In the genomic region with DNA sequence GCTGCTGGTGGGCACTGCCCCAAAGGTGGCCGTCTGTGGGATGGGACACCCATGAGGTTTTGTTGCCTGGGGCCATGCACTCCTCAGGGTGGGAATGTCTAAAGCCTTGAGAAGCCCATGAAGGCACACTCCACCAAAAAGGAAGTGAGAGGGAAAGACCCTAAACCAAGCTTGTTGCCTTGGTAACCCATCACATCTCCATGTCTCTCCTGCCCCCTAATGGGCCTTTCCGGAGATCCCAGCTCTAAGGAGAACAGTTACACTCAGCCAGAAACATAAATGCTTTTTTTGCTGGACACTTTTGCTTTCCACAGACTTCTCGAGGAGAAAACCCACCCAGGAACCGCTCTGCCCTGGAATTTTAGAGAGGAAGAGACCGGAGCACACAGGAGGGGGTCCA, we compare ENCODE assay signal across 10 mouse cellular contexts. TPM values are rescaled to one million over a fixed set of nuclear protein-coding genes. Genes with fewer than 3 reads are reported as not detected.
DNase-seq lines count a peak whose midpoint lies in the region; ATAC-seq lines count a peak whose summit lies in the region.
"Had no signal": no experiment of that assay in that cellular context is flagged by ENCODE, and none has a peak within 500 bp of the region (broad histone marks: within the 10 kb centered on the region; RNA-seq: fewer than 3 reads in every experiment).

No protein-coding gene starts in this region.

- ATAC-seq in kidney, embryonic 14.5 days (ENCODE audit: low FRiP score, low TSS enrichment) = no peak
- ATAC-seq in neural tube, embryonic 15.5 days (ENCODE audit: low FRiP score) = peak; percentile 43; the same call in 1 of the 2 replicates

- no peak overlapping the region for H3K4me2 ChIP-seq in kidney, embryonic 14.5 days (replicated peaks; ENCODE audit: low read depth, low read length)
- no peak overlapping the region for H3K4me2 ChIP-seq in neural tube, embryonic 15.5 days

- H3K9me3 ChIP-seq in kidney, embryonic 14.5 days (ENCODE audit: control insufficient read depth, low read length) = no peaks in the 10 kb centered on the region
- H3K9me3 ChIP-seq in neural tube, embryonic 15.5 days (replicated peaks) = no peaks in the 10 kb centered on the region

- no peak overlapping the region for H3K9ac ChIP-seq in kidney, embryonic 14.5 days (ENCODE audit: low read depth, low read length)
- H3K9ac ChIP-seq in neural tube, embryonic 15.5 days (replicated peaks) = no peak overlapping the region

- H3K27me3 ChIP-seq in kidney, embryonic 14.5 days (ENCODE audit: control insufficient read depth, insufficient read depth, low read length) = peaks cover 4% of the 10 kb centered on the region; the same call in 1 of the 2 replicates
- no peaks in the 10 kb centered on the region for H3K27me3 ChIP-seq in neural tube, embryonic 15.5 days (replicated peaks)

- DNase-seq in adrenal gland, postnatal 36 days = peak; percentile 22 to 43
- DNase-seq in adrenal gland, adult 8-10 months = no peak
- DNase-seq in kidney, postnatal 14 days = peak; percentile 35
- peak; percentile 67 for DNase-seq in right cerebral cortex, postnatal 14 days
- no peak for DNase-seq in right cerebral cortex, adult 18-20 months
- DNase-seq in ovary, postnatal 36 days (ENCODE audit: low spot score) = no peak
- DNase-seq: heart, adult 18-20 months had no signal

- H3K4me1 ChIP-seq in kidney, embryonic 14.5 days (ENCODE audit: control insufficient read depth, insufficient read depth, low read length) = 0 out of 2 replicates have a peak, but pooled peaks cover 5% of the 10 kb centered on the region
- peaks cover 20% of the 10 kb centered on the region for H3K4me1 ChIP-seq in neural tube, embryonic 15.5 days

- 51% methylated on average over 5 of the region's 5 CpGs for WGBS in kidney, embryonic 14.5 days
- 37% methylated on average over 5 of the region's 5 CpGs for WGBS in neural tube, embryonic 15.5 days

- no peaks in the 10 kb centered on the region for H3K36me3 ChIP-seq in kidney, embryonic 14.5 days (ENCODE audit: control insufficient read depth, insufficient read depth, low read length)
- no peaks in the 10 kb centered on the region for H3K36me3 ChIP-seq in neural tube, embryonic 15.5 days

- H3K27ac ChIP-seq in kidney, embryonic 14.5 days (ENCODE audit: low read depth, low read length) = no peak overlapping the region
- H3K27ac ChIP-seq in neural tube, embryonic 15.5 days (replicated peaks) = 0 out of 2 replicates have a peak overlapping the region, but pooled peaks have one; percentile 11
- H3K27ac ChIP-seq: macrophage had no signal

- H3K4me3 ChIP-seq in kidney, embryonic 14.5 days (ENCODE audit: low read length) = no peak overlapping the region
- no peak overlapping the region for H3K4me3 ChIP-seq in neural tube, embryonic 15.5 days (replicated peaks)

RNA-seq across cellular contexts. Expression of gene Spdef, which starts 10.5 kb away (rescaled TPM):
- total RNA-seq in adrenal gland, postnatal 36 days (2021) = under 1 TPM in 1 of 2 experiments, not detected in 1; 0.16 TPM
- under 1 TPM in 1 of 4 experiments, not detected in 3; 0.37 TPM for total RNA-seq in adrenal gland, adult 8-10 months (2022)
- 0.19 and 0.20 TPM in 2 replicates for polyA plus RNA-seq in kidney, embryonic 14.5 days (2014; fragmentation: Nextera tagmentation; extraction: Ambion mirVana)
- 0.92 and 1.9 TPM in 2 replicates for polyA plus RNA-seq in neural tube, embryonic 15.5 days (2015; fragmentation: Nextera tagmentation; extraction: Ambion mirVana)
- polyA plus RNA-seq: macrophage had no signal

Comparison
In these comparisons a context has a peak if more than half of its experiments do, and no peak if none do; other contexts are left out.
1. DNase-seq: peak in adrenal gland, postnatal 36 days (2 of 2), kidney, postnatal 14 days (single experiment) and right cerebral cortex, postnatal 14 days (single experiment); none in adrenal gland, adult 8-10 months (single experiment), right cerebral cortex, adult 18-20 months (single experiment) and ovary, postnatal 36 days (single experiment).